Mouse (Mus musculus) MEL (cell line): ENCODE results near the gene Txnrd3. TPM values are rescaled to one million over a fixed set of nuclear protein-coding genes. Genes with fewer than 3 reads are reported as not detected.

ENCODE experiments used
- DNase-seq: peaks from one replicate; pipeline ENCODE4 v3.0.0; 2011; ENCODE audit warnings: low read depth, low spot score
- H3K27ac ChIP-seq: 2 replicates; pipeline ENCODE4 v1.5.1; 2012; ENCODE audit warnings: low read depth, mild to moderate bottlenecking, control low read depth, low read length, moderate library complexity; ENCODE audit not compliant: control insufficient read depth
- H3K27me3 ChIP-seq, 2 experiments: fragments of 150-350 bp in 1 of 2; sonication (generic) in 1 of 2; 2 replicates each; pipeline ENCODE4 v1.6.1; 2012; ENCODE audit warnings: low read length in 2 of 2, mild to moderate bottlenecking in 2 of 2, improper control_type of control experiment in 1 of 2, moderate library complexity in 1 of 2; ENCODE audit not compliant: insufficient read depth in 2 of 2, control insufficient read depth in 1 of 2
- H3K36me3 ChIP-seq, 2 experiments: 2 replicates each; pipeline ENCODE4 v1.6.1; 2012 to 2014; ENCODE audit warnings: low read length in 2 of 2, improper control_type of control experiment in 1 of 2, inconsistent platforms in 1 of 2, mild to moderate bottlenecking in 1 of 2; ENCODE audit not compliant: insufficient read depth in 2 of 2, control insufficient read depth in 1 of 2
- H3K4me1 ChIP-seq, 2 experiments: fragments of 150-350 bp in 1 of 2; sonication (generic) in 1 of 2; 2 replicates each; pipeline ENCODE4 v1.6.1; 2012; ENCODE audit warnings: low read length in 2 of 2, improper control_type of control experiment in 1 of 2, mild to moderate bottlenecking in 1 of 2; ENCODE audit not compliant: insufficient read depth in 2 of 2, control insufficient read depth in 1 of 2
- H3K4me3 ChIP-seq, 2 experiments: fragments of 150-350 bp in 1 of 2; sonication (generic) in 1 of 2; 2 replicates each; pipeline ENCODE4 v1.5.1; 2012; ENCODE audit warnings: low read depth in 2 of 2, low read length in 2 of 2, mild to moderate bottlenecking in 2 of 2, moderate library complexity in 2 of 2, control low read depth in 1 of 2, improper control_type of control experiment in 1 of 2; ENCODE audit not compliant: control insufficient read depth in 1 of 2, insufficient read depth in 1 of 2
- H3K79me2 ChIP-seq: 2 replicates; pipeline ENCODE4 v1.6.1; 2012; ENCODE audit warnings: mild to moderate bottlenecking, low read length, moderate library complexity; ENCODE audit not compliant: control insufficient read depth, poor library complexity, insufficient read depth
- H3K9ac ChIP-seq: 2 replicates; pipeline ENCODE4 v1.6.1; 2012; ENCODE audit warnings: low read depth, mild to moderate bottlenecking, control low read depth, low read length, moderate library complexity; ENCODE audit not compliant: control insufficient read depth, poor library complexity, severe bottlenecking
- H3K9me3 ChIP-seq: fragments of 150-350 bp; sonication (generic); replicated peaks from 2 replicates; pipeline ENCODE4 v1.6.1; 2012; ENCODE audit warnings: mild to moderate bottlenecking, low read length, improper control_type of control experiment, moderate library complexity; ENCODE audit not compliant: insufficient read depth
- CHD1 ChIP-seq: IDR thresholded peaks from 2 replicates; pipeline ENCODE4 v1.6.1; 2012; ENCODE audit warnings: low read depth, mild to moderate bottlenecking, inconsistent platforms, low read length, improper control_type of control experiment
- ELF1 ChIP-seq: IDR thresholded peaks from 2 replicates; pipeline ENCODE4 v1.6.1; 2014; ENCODE audit warnings: low read depth, mild to moderate bottlenecking, inconsistent platforms, low read length, improper control_type of control experiment, moderate library complexity
- EP300 ChIP-seq, 2 experiments: IDR thresholded peaks; 2 replicates each; pipeline ENCODE4 v1.6.1; 2011; ENCODE audit warnings: improper control_type of control experiment in 2 of 2, low read length in 2 of 2, low read depth in 1 of 2, mild to moderate bottlenecking in 1 of 2
- ETS1 ChIP-seq: IDR thresholded peaks from 2 replicates; pipeline ENCODE4 v1.6.1; 2012; ENCODE audit warnings: low read depth, mild to moderate bottlenecking, inconsistent platforms, low read length, improper control_type of control experiment, moderate library complexity
- JUND ChIP-seq: IDR thresholded peaks from 2 replicates; pipeline ENCODE4 v1.6.1; 2011; ENCODE audit warnings: low read depth, mild to moderate bottlenecking, improper control_type of control experiment, low read length
- MAFK ChIP-seq: IDR thresholded peaks from 2 replicates; pipeline ENCODE4 v1.6.1; 2011; ENCODE audit warnings: low read depth, mild to moderate bottlenecking, low read length, improper control_type of control experiment, borderline replicate concordance
- MAZ ChIP-seq: IDR thresholded peaks from 2 replicates; pipeline ENCODE4 v1.6.1; 2012; ENCODE audit warnings: low read depth, mild to moderate bottlenecking, inconsistent platforms, low read length, improper control_type of control experiment
- MEF2A ChIP-seq: IDR thresholded peaks from 2 replicates; pipeline ENCODE4 v1.6.1; 2014; ENCODE audit warnings: low read depth, mild to moderate bottlenecking, inconsistent platforms, low read length, improper control_type of control experiment; ENCODE audit not compliant: poor library complexity, insufficient replicate concordance, severe bottlenecking; ENCODE audit errors: extremely low read depth
- MYB ChIP-seq: IDR thresholded peaks from 2 replicates; pipeline ENCODE4 v1.6.1; 2011; ENCODE audit warnings: mild to moderate bottlenecking, low read depth, low read length, improper control_type of control experiment
- NELFE ChIP-seq: IDR thresholded peaks from 2 replicates; pipeline ENCODE4 v1.6.1; 2011; ENCODE audit warnings: low read depth, low read length, improper control_type of control experiment
- NRF1 ChIP-seq: IDR thresholded peaks from 2 replicates; pipeline ENCODE4 v1.6.1; 2014; ENCODE audit warnings: low read depth, mild to moderate bottlenecking, inconsistent platforms, low read length, improper control_type of control experiment, moderate library complexity; ENCODE audit not compliant: poor library complexity, insufficient read depth, severe bottlenecking
- POLR2AphosphoS2 ChIP-seq: IDR thresholded peaks from 2 replicates; pipeline ENCODE4 v1.6.1; 2011; ENCODE audit warnings: low read length, improper control_type of control experiment
- RAD21 ChIP-seq: IDR thresholded peaks from 2 replicates; pipeline ENCODE4 v1.6.1; 2011; ENCODE audit warnings: mild to moderate bottlenecking, low read depth, low read length, improper control_type of control experiment
- RCOR1 ChIP-seq: IDR thresholded peaks from 2 replicates; pipeline ENCODE4 v1.6.1; 2012; ENCODE audit warnings: low read depth, mild to moderate bottlenecking, inconsistent platforms, low read length, improper control_type of control experiment
- SMC3 ChIP-seq: IDR thresholded peaks from 2 replicates; pipeline ENCODE4 v1.6.1; 2011; ENCODE audit warnings: low read depth, low read length, improper control_type of control experiment
- TAL1 ChIP-seq: IDR thresholded peaks from 2 replicates; pipeline ENCODE4 v1.6.1; 2012; ENCODE audit warnings: mild to moderate bottlenecking, inconsistent platforms, low read length, moderate library complexity, mixed read lengths
- TBP ChIP-seq: IDR thresholded peaks from 2 replicates; pipeline ENCODE4 v1.8.0; 2011; ENCODE audit warnings: low read depth, low read length, improper control_type of control experiment
- TCF12 ChIP-seq: IDR thresholded peaks from 2 replicates; pipeline ENCODE4 v1.6.1; 2014; ENCODE audit warnings: low read depth, mild to moderate bottlenecking, inconsistent platforms, low read length, improper control_type of control experiment, moderate library complexity
- UBTF ChIP-seq: IDR thresholded peaks from 2 replicates; pipeline ENCODE4 v1.6.1; 2012; ENCODE audit warnings: low read depth, mild to moderate bottlenecking, inconsistent platforms, low read length, improper control_type of control experiment, moderate library complexity, borderline replicate concordance; ENCODE audit not compliant: insufficient read depth
- USF1 ChIP-seq: IDR thresholded peaks from 2 replicates; pipeline ENCODE4 v1.6.1; 2014; ENCODE audit warnings: low read depth, mild to moderate bottlenecking, inconsistent platforms, low read length, improper control_type of control experiment, moderate library complexity
- USF2 ChIP-seq, 2 experiments: IDR thresholded peaks; 2 replicates each; pipeline ENCODE4 v1.6.1; 2011 to 2012; ENCODE audit warnings: improper control_type of control experiment in 2 of 2, low read length in 2 of 2, borderline replicate concordance in 1 of 2, inconsistent platforms in 1 of 2, low read depth in 1 of 2, mild to moderate bottlenecking in 1 of 2; ENCODE audit not compliant: insufficient read depth in 1 of 2
- ZC3H11A ChIP-seq: IDR thresholded peaks from 2 replicates; pipeline ENCODE4 v1.6.1; 2012; ENCODE audit warnings: low read depth, mild to moderate bottlenecking, inconsistent platforms, low read length, improper control_type of control experiment
- ZMIZ1 ChIP-seq: IDR thresholded peaks from 2 replicates; pipeline ENCODE4 v1.6.1; 2012; ENCODE audit warnings: low read depth, mild to moderate bottlenecking, inconsistent platforms, low read length, improper control_type of control experiment, moderate library complexity
- polyA plus RNA-seq, 2 experiments: library from polyadenylated mRNA; stranded (reverse) in 1 of 2; unstranded in 1 of 2; fragments of >175 nt in 1 of 2; fragments of >200 nt in 1 of 2; gene quantifications; 2 replicates each; pipeline versions ENCODE4 v1.2.1 to v1.2.4; 2012; ENCODE audit warnings: low replicate concordance in 2 of 2, low read depth in 1 of 2; ENCODE audit not compliant: insufficient read length in 2 of 2, insufficient read depth in 1 of 2, missing spikeins in 1 of 2
- total RNA-seq: library from RNA; depleted of rRNA; stranded (reverse); fragments of 300-350 nt; gene quantifications from 2 replicates; pipeline ENCODE4 v1.2.3, GENCODE M21; 2012

Txnrd3 gene
- total and polyA plus RNA-seq, 3 experiments: 8.7 to 15.1 TPM; not detected in 1

GRCm38 (mm10) chr6:89655011-89655410, 11.2 kb downstream of the Txnrd3 start:
- no peaks in the 10 kb centered on the region for H3K36me3 ChIP-seq
- no peak overlapping the region for H3K4me3 ChIP-seq
- H3K9ac ChIP-seq: no peak overlapping the region
- no peaks in the 10 kb centered on the region for H3K4me1 ChIP-seq
- H3K27me3 ChIP-seq: no peaks in the 10 kb centered on the region
- H3K79me2 ChIP-seq: no peaks in the 10 kb centered on the region
- H3K27ac ChIP-seq: no peak overlapping the region
- no peak for DNase-seq
- TF ChIP-seq JUND (no peak), MYB (no peak), MEF2A (no peak), MAFK (no peak), MAZ (no peak), TBP (no peak)
- H3K9me3 ChIP-seq: no peaks in the 10 kb centered on the region

GRCm38 (mm10) chr6:89658342-89658741, 14.6 kb downstream of the Txnrd3 start:
- Histone ChIP-seq H3K27ac (no peak overlapping the region), H3K9ac (no peak overlapping the region), H3K79me2 (no peaks in the 10 kb centered on the region), H3K4me3 (no peak overlapping the region), H3K36me3 (no peaks in the 10 kb centered on the region), H3K4me1 (no peaks in the 10 kb centered on the region), H3K27me3 (no peaks in the 10 kb centered on the region), H3K9me3 (no peaks in the 10 kb centered on the region)
- TF ChIP-seq NRF1: no peak
- TF ChIP-seq MEF2A: no peak
- TF ChIP-seq USF2 (IDR thresholded peaks at IDR 0.05; ENCODE audit: borderline replicate concordance in 1 of 2, insufficient read depth in 1 of 2, low read depth in 1 of 2, low read length in 2 of 2): no peak
- no peak for TF ChIP-seq TCF12
- TF ChIP-seq POLR2AphosphoS2: no peak
- TF ChIP-seq SMC3: no peak
- TF ChIP-seq ETS1: no peak
- TF ChIP-seq USF1: no peak
- no peak for TF ChIP-seq ELF1
- TF ChIP-seq ZC3H11A: no peak
- no peak for TF ChIP-seq MYB
- TF ChIP-seq NELFE: no peak
- TF ChIP-seq TAL1: no peak
- no peak for TF ChIP-seq UBTF
- no peak for TF ChIP-seq RAD21
- no peak for TF ChIP-seq ZMIZ1
- TF ChIP-seq CHD1: no peak
- TF ChIP-seq RCOR1: no peak
- TF ChIP-seq EP300 (IDR thresholded peaks at IDR 0.05; ENCODE audit: low read depth in 1 of 2, low read length in 2 of 2): no peak
- no peak for DNase-seq
